Mouse (Mus musculus) R1 (cell line): ENCODE results near the gene Tbx2.

ENCODE experiments used
- DNase-seq: peaks from one replicate; pipeline ENCODE4 v3.0.0-alpha.2; 2018; ENCODE audit warnings: low read depth, low spot score

Tbx2 gene

DNA sequence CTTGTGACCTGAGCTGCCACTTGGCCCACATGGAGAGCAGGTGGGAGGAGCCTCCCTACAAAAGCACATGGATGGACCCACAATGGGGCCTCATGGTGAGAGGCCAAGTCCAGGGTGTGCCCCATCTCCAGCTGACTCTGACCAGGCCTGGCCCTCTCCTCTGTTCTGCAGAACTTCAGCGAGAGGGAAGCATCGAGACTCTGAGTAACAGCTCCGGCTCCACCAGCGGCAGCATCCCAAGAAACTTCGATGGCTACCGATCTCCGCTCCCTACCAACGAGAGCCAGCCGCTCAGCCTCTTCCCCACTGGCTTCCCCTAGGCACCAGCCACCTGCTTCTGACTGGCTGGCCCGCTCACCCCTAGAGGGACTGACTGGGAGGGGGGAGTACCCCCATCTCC, 7.3 kb upstream of the Tbx2 start:
- DNase-seq, result no peak

DNA sequence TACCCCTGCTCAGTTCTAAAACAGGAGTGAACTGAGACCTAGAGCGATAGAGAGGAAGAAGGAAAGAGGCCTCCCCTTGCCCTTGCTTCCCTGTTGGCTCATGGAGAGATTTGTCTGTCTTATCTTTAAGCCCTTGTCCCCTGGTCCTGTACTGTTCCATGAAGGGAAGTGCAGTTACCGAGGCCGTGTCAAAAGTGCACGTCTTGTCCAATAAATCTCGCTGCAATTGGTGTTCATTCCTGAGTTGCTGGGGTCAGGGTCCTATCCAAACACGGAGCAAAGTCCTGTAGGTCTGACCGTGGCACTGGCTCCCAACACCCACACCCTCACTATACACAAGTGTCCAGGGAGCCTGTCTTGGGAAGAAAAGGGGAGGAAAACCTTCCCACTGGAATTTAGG, 6.5 kb upstream of the Tbx2 start:
- DNase-seq, result no peak

DNA sequence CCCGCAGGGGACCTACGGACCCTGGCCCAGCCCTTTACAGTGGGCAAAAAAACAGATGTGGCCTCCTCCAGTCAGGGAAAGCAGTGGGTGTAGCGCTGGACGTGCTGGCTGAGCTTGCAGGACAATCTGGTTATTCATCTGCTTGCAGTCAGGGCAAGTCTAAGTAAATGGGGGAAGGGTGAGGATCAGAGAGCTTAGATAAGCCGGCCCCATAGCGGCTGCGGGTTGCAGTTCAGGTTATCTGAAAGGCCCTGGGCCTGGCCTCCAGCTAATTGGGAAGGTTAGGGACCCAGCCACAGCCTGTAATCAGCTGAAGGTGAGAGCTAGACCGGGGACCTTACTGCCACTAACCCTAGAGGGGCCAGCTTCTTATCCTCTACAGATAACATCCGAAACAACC, 5.0 kb upstream of the Tbx2 start:
- no peak for DNase-seq

DNA sequence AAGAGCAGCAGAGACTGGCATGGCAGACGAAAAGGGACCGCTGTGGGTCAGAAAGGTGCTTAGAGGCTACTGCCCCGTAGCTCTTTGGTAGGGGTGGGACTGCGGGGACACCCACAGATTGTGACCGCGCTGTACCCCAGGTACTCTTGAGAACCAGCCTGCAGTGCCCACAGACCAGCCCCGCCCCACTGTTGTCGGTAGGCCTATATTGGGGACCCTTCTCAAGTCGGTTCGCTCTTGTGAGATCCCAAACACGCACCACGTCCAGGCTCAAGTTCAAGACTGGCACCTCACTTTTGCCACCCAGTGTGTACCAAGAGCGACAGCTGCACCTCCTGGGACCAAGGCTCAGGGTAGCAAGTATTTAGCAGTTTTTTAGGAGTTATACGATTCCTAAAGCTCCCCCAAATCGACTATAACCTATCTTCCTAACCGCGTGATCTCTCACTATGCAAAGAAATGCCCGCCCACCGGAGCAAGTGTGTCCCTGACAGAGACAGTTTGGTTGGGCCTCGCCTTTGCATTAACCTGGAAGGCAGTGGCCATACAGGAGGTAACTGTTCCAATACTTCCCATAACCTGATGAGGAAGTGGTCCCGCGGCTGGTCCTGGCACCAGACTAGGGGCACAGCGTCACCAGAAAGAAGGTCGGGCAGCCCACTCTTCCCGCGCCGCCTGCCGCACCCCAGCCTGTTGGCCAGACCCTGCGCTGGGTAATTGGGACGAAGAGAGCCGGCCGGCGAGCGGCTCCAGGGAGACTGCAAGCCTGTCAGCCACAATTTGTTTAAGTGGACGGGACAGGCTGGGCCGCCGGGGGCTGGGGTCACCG, 3.4 kb upstream of the Tbx2 start:
- DNase-seq, result no peak

DNA sequence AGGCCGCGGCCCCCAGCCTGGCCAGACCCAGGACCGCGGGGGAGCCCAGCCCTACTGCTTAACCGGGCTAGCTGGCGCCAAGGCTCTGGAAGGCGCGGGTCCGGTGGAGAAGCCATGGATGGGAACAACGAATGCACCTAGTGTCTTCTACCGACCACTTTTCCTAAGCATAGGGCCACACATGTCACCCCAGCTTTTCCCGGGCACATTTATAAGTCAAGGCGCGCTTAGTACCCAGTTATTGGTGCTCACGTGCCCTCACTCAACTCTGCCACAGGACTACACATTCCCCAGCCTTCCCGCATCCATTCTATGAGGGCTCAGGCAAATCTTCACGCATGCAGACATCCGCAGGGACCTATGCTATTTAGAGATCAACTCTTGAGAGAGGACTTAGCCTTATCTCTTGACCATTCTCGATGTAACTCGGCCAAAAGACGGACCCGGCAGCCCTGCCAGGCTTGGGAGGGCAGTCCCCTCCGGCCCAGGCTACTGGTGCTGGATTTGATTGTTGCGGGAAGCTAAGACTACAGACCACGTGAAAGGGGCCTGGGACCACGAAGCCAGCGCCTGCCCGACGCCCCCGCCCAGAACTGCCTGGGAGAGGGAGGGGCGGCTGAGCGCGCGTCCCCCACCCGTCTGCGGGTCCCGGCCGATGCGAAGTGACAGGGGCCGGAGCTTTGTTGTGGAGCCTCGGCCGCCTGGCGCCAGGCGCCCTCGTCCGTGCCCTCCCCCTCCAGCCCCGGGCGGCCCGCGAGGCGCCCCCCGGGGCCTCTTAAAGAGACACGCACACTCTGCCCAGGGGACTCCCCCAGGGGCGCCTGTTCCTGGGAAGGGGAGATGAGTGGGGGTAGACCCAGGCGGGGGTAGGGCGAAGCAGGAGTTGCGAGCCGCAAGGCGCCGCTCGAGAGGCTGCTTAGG, 2.6 kb upstream of the Tbx2 start:
- peak; percentile 31 for DNase-seq

DNA sequence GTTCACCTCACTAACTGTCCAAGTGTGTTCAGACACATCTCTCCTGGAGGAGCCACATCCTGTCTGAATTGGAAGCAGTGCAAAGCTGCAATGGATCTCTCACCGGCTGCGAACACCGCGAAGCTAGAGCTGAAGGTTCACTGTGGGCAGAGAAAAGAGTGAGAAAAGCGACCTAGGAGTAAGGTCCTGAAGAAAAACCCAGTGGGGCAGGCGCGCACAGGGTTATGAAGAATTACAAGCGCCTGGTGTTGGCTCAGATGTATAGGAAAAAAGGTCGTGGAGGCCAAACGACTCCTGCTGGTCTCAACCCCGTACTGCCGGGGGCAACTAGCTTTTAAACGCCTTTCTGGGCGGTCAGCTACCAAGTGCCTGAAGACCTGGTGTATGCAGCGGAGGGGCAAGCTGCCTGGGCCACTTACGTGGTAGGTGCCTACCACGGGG, 1.4 kb upstream of the Tbx2 start:
- DNase-seq, result peak; percentile 65

DNA sequence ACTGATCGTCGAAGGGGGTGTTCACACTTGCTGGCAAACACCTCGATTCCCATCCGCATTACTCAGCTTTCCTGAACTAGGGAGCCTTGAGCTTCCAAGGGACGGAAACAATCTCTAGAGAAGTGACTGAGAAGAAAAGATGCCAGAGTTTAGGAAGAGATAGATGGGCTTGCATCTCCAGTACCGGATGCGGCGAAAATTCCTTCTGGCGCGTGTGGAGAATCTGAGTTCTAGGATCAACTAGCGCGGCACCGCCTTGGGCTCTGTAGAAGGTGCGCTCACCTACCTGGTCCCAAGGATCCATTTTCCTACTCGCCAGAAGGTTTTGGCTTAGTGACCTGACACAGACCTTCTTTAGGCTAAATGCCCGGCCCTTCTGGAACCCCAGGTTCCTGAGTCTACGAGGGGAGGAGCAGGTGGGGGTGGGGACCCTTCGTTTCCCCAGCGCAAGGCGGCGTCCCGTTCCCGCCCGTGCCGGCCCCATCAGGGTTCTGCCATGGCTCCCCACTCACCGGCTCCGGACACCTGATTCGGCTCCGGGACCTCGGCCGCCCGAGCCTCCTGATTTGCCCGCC, 608 bp upstream of the Tbx2 start:
- DNase-seq, result peak; percentile 63

DNA sequence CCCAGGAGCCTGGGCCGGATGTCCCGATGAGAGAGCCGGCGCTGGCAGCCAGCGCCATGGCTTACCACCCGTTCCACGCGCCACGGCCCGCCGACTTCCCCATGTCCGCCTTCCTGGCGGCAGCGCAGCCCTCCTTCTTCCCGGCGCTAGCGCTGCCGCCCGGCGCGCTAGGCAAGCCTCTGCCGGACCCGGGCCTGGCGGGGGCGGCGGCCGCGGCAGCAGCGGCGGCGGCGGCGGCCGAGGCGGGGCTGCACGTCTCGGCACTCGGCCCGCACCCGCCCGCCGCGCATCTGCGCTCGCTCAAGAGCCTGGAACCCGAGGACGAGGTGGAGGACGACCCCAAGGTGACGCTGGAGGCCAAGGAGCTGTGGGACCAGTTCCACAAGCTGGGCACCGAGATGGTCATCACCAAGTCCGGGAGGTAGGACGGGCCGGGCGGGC, 750 bp downstream of the Tbx2 start:
- no peak for DNase-seq

DNA sequence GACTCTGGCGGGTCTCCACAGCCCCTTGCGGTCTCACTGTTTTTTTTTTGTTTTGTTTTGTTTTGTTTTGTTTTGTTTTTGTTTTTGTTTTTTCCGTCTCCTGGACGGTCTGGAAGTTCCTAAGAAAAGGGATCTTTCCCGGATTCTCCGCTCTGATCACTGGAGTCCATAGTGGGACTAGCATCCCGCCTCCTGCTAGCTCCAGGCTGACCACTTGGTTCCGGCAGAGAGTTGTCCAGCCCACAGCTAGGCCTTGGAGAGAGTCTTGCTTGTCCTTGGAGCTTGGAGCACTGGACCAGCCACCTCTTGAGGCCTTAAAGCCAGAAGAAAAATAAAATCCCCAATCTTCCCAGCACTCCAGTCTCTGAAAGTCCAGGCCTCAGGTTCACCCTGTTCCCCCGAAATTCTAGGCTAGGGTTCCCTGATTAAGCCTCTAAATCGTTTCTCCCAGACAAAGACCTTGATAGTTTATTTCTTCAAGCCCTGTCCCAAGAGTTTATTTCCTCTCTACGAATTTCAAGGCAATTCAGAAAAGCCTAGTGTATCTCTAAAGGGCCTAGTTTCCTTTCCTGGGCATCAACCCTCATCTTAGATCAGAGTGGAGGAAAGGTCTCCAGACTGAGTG, 1.5 kb downstream of the Tbx2 start:
- DNase-seq, result peak; percentile 40

DNA sequence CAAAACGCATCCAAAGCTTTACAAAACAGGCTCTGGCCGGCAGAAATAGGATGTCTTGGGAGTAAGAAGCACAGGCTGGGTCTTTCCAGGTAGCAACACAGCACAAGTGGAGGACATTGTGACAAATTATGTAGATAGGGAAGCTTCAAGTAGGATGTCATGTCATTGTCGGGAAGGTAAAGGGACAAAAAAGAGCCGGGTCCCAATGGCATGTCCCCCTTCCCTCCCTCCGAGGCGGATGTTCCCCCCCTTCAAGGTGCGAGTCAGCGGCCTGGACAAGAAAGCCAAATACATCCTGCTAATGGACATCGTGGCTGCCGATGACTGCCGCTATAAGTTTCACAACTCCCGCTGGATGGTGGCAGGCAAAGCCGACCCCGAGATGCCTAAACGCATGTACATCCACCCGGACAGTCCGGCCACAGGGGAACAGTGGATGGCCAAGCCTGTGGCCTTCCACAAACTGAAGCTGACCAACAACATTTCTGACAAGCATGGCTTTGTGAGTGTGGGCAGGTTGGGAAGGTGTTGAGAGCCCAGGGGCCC, 2.1 kb downstream of the Tbx2 start:
- DNase-seq, result no peak

DNA sequence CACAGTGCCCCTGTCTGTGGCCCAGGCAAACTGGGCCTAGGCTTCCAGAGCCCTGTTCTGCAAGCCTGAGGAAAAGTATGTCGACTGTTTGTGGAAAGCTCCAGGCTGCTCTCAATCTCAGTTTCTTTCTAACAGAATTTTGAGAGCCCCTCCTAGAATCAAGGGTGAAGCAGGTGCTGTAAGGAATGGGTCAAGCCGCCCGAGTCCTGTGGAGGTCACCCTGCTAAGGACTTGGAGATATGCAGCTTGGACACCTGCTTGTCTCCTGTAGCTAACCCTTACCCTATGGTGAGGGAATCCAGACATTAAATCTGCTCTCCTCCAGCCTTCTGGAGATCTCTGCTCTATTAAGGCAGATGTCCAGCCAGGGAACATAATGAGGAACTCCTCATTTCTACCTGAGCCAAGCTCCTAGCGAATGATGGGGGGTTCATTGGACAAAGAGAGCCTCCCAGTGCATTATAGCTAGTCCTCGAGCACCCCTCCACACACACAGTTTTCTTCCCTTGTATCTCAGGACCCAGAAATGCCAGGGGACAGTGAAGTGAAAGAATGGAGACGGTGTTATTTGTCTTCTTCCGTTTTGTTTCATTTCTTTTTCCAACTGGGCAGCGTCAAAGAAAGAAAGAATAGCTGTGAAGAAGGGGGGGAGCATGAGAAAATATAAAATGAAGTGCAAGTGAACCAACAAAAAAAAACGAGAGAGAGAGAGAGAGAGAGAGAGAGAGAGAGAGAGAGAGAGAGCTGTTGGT, 2.8 kb downstream of the Tbx2 start:
- DNase-seq, result no peak

DNA sequence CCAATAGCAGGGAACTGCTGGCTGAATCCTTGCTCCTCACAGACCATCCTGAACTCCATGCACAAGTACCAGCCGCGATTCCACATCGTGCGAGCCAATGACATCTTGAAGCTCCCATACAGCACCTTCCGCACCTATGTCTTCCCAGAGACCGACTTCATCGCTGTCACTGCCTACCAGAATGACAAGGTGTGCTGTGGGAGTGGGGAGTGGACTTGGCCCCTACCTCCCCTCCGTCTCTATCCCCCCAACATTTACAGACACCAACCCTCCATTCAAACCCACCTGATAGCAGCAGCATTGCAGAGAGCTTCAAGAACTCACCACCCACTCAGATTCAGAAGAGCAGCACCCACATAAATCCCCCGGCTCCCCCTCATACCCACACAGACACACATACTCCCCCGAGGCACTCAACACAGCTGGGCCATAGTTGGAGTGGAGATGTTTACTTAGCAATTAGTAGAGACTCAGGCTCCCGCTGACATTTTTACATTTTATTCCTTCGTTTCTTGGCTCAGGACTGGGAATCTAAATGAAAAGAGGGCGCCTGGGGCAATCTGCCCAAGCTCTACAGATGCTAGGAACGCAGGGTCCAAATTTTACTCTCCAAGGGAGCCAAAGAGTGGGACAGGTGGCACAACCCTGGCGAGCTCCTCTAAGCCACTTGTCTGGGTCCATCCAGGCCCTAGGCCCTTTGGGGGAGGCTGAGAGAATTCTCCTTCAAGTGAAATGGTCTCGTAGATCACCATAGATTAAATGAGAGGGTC, 3.6 kb downstream of the Tbx2 start:
- DNase-seq, result no peak

DNA sequence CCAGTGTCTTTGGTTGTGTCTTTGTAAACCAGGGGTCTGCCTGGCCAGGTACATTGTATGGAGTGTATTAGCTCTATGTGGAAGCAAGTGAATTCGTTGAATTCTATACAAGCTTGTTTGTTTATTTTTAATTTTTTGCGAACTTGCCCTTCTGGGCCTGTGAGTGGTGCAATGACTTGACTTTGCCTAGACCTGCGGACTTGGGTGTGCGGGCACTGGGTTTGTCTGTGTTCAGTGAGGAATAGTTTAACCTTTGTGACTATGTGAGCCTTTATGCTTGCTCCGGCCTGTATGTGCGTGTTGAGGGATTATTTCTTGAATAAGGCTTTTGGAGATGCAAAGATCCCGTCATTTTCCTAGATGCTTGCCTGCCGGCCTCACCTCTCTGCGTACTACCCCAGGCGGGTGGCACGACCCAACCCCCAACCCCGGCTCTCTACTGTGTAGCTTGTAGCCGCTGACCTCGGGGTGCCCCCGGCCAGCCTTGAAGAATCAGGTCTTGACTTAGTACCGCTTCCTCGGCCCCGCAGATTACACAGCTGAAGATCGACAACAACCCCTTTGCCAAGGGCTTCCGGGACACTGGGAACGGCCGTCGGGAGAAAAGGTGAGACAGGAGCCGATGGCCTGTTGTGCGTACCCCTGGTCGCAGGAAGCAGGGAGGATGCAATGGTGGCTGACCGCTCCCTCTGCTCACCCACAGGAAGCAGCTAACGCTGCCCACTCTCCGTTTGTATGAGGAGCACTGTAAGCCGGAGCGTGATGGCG, 4.4 kb downstream of the Tbx2 start:
- no peak for DNase-seq

DNA sequence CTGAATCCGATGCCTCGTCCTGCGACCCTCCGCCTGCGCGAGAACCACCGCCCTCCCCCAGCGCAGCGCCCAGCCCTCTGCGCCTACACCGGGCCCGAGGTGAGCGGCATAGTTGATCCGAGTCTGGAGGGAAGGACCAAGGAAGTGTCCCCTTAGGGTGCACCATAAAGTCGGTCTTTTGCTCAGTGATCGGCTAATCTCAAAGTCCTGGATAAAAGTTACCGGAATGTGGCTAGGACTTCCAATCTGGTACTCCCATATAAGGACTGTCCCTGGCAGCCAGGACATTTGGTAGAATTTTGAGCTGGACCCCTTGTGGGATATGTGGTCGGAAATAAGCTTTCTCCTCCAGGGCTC, 4.9 kb downstream of the Tbx2 start:
- DNase-seq, result no peak

DNA sequence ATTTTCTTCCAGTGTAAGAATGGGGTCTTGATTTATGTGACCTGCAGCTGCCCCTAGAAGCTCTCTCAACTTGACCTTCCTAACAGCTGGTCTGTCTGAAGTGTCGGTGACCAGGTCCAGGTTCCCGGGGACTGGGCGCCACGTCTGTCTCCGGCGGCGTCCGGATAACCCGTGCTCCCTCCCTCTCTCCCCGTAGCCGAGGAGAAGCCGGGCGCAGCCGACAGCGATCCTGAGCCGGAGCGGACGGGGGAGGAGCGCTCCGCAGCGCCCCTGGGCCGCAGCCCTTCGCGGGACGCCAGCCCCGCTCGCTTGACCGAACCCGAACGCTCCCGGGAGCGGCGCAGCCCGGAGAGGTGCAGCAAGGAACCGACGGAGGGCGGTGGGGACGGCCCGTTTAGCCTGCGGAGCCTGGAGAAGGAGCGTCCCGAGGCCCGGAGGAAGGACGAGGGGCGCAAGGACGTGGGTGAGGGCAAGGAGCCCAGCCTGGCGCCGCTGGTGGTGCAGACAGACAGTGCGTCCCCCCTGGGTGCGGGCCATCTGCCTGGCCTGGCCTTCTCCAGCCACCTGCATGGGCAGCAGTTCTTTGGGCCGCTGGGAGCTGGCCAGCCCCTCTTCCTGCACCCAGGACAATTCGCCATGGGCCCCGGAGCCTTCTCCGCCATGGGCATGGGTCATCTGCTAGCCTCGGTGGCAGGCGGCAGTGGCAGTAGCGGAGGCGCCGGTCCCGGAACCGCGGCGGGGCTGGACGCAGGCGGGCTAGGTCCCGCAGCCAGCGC, 5.5 kb downstream of the Tbx2 start:
- peak; percentile 35 for DNase-seq

DNA sequence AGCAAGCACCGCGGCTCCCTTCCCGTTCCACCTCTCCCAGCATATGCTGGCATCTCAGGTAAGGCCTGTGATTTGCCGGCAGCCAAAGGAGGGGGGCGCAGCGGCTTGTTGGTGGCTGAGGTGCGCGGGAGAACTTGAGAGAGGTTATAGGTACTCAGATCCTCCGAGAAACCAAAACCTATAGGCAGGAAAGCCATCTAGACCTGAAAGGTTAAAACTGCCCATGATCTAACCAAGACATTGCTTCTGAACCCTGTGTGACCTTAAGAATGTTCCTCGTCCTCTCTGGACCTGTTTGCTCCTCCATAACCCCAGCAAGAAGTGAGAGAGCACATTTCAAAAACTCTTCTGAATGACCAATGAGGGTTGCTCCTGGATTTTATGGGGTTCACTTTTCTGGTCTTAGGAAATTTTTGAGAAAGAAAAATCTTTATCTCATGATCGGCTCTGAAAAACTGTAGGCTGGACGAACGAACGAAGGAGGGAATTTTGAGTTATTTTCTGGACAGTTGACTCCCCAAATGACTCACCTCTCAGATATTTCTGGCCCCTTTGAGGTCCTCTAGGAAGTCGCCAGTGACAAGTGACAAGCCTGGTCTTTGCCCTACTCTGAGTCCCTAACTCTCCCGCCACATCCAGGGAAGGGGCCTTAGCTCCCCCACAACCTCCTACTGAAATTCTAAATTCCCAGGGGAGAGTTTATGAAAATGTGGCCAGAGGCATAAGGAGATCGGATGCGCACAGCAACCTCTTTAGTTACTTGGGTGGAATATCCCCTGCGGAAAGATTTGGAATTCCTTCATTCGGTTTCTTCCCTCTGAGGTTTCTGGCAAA, 6.3 kb downstream of the Tbx2 start:
- peak; percentile 45 for DNase-seq

DNA sequence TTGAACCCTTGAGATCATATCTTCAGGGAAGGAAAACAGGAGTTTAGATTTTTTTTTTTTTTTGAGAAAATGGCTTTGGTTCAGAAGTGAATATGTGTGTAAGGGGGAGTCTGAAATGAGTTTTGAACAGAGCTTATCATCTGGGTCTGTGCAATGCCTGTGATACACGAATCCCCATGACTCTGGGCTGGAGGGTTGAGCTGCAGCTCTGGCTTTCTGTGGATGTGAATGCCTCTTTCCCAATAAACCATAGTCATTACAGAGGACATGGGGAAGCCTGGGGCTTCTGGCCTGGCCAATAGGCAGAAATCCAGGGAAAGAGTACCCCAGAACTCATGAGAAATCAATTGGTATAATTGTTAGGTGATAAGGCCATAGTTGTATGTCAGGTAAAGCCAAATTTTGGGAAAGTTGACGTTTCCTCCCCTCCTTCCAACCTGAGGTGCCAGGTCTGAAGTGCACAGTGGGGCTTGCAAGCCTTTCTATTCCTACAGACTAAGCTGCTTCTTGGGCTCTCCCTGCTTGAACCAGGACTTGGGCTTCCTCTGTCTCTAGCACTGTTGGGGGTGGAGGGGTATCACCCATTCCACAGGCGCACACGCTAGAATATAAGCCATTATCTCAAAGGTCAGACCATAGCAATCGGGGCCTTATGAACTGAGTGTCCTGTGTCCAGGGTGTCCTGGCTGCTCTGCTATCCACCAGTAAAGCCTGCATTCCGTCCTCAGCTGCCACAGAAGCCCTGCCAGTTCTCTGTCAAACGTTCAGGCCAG, 7.1 kb downstream of the Tbx2 start:
- no peak for DNase-seq
